Mouse (Mus musculus) brain, embryonic 14.5 days (tissue): ENCODE measurements around the gene Calm5.

Experiments
- CTCF ChIP-seq: fragments of 200-500 bp; IDR thresholded peaks from 2 replicates; pipeline ENCODE4 v1.5.1; 2012; ENCODE audit warnings: inconsistent platforms, mild to moderate bottlenecking, moderate library complexity, borderline replicate concordance; ENCODE audit not compliant: insufficient read depth, insufficient read length; ENCODE audit errors: extremely low read depth
- POLR2A ChIP-seq: fragments of 200-500 bp; IDR thresholded peaks from 2 replicates; pipeline ENCODE4 v1.6.1; 2012; ENCODE audit warnings: mild to moderate bottlenecking, inconsistent platforms, borderline replicate concordance; ENCODE audit not compliant: poor library complexity, insufficient read depth, insufficient read length, severe bottlenecking; ENCODE audit errors: extremely low read depth

DNA sequence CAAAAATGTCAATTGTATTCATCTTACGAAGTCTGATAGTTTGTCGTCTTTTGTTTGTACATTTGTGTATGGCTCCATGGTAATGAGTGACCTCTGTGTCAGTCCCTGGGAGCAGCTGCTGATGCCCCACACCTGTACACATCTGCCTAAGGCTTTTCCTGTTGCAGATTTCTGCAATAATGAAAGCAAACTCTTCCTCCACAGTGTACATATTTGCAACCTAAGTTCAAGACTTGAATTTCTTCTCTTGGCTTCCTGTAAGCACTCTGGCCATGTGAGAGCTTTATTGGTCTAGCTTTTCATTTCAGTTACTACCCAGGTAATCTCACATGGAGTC is 35.3 kb upstream of the Calm5 start:
- no peak for TF ChIP-seq POLR2A
- TF ChIP-seq CTCF: no peak
